Mouse (Mus musculus): Measurements from ENCODE around the gene Slc25a16.
A peak's percentile ranks its signal among the peaks of the same experiment; 100 is the strongest.
"Not testable (repeated sequence)": the region's sequence is repeated elsewhere in the genome, so short reads cannot be mapped to it uniquely, and the experiment has no call there.

Gene Slc25a16

DNA sequence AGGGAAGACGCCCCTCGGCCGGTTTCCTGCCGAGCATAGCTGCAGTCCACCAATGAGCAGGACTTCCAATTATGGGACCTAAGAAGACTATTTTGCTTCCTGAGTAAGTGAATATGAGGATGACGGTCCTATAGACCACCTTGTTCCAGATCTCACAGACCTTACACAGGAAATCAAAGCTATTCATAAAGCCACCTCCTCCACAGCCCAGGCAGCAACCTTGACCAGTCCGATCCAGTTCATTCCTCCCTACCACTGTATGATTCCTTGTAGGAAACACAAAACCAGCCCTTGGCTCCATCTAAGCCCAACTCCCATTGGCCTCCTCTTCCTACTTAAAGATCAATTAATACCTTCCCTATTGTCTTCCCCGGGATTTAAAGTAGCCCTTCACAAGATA, 14.1 kb upstream of the Slc25a16 start:
- DNase-seq (ENCODE audit: low spot score): no peak

DNA sequence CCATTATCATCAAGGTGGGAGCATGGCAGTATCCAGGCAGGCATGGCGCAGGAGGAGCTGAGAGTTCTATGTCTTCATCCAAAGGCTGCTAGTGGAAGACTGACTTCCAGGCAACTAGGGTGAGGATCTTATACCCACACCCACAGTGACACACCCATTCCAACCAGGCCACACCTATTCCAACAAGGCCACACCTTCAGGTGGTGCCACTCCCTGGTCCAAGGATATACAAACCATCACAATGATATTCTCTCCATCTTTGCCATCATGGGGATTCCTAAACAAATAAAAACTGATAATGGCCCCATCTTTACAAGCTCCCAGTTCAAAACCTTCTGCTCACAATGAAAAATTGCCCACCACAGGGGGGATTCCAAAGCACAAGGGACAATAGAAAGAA, 11.5 kb upstream of the Slc25a16 start, which contains the start of gene Tet1:
TSS of gene Tet1 (minus strand) at position 101 of the 400 bp plus-strand sequence.
- not testable (repeated sequence) for DNase-seq (ENCODE audit: low spot score)

DNA sequence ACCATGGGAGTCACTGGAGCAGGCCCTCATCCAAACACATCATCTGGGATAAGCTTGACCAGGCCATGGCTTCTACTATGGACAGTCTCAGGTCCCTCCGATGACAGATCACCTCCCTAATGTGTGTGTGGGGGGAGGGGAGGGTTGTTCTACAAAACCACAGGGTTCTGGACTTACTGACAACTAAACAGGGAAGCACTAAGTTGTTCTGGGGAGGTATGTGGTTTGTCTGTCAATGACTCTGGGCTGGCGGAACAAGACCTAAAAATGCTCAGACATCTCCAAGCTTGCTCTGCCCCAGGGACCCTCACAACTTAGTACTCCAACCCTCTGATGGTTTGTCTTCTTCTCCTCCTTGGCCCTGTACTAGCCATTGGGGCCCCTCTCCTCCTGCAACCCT, 9.3 kb upstream of the Slc25a16 start:
- DNase-seq (ENCODE audit: low spot score): no peak

DNA sequence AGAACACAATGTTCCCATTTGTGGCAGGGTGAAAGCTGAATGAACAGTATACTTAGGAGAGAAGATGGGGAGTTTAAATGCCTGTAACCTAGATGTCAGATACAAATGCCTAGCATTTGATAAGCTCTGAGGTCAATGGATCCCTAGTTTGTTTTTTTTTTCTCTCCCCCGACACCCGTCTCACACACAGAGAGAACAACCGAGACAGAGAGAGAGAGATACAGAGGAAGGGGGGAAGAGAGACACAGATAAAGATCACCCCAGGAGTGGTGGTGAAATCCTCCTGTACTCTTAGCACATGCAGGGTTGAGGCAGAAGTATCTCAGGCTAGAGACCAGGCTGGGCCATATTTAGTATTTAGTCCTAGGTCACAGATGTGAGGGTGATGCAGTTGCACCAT, 1.4 kb upstream of the Slc25a16 start:
- no peak for DNase-seq (ENCODE audit: low spot score)

DNA sequence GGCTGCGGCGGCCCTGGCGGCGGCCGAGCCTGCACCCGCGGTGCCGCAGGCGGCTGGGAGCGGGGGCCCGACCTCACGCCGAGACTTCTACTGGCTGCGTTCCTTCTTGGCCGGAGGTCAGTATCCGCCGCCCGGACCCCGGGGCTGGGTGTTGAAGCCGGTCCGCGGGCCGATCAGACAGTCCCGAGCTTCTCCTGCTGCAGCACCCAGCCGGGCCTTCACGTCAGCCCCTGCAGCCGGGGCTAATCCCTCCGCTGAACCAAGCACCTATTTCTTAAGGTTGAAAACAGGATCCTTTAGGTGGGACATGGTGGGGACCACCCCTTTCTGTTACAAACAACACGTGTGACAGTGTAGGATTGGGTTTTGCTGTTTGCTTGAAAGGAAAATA, 328 bp downstream of the Slc25a16 start:
- no peak for DNase-seq (ENCODE audit: low spot score)

DNA sequence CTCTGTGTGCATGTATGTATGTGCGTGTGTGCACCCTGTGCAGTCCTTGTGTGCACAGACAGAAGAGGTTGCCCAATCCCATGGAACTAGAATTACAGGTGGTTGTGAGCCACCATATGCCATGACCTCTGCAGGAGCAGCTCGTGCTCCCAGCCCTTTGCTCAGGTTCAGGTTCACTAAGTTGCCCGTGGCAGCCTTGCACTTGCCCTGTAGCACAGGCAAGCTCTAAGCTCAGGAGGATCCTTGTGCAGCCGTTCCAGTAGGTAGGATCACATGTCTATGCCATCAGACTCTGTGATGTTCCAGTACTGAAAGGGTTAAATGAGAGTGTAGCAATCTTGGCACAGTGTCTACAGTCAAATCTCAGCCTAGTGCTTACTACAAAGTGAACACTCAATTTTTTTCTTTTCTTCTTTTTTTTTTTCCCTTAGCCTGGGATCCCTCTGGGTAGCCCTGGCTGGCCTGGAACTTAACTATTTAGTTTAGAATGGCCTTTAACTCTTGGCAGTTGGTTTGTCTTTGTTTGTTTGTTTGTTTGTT, 3.7 kb downstream of the Slc25a16 start:
- DNase-seq (ENCODE audit: low spot score): no peak

DNA sequence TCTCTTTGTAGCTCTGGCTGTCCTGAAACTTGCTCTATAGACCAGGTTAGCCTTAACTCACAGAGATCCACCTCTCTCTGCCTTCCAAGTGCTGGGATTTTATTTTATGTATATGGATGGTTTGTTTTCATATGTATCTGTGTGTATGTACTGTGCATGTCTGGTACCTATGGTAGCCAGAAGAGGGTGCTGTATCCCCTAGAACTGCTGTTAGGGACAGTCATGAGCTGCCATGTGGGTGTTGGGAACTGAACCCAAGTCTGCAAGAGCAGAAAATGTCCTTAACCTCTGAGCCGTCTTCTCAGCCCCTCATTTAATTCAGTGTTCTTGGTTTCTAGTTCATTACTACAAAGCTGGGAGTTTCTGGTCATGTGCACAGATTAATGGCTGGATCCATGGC, 11.9 kb downstream of the Slc25a16 start:
- DNase-seq (ENCODE audit: low spot score): no peak

DNA sequence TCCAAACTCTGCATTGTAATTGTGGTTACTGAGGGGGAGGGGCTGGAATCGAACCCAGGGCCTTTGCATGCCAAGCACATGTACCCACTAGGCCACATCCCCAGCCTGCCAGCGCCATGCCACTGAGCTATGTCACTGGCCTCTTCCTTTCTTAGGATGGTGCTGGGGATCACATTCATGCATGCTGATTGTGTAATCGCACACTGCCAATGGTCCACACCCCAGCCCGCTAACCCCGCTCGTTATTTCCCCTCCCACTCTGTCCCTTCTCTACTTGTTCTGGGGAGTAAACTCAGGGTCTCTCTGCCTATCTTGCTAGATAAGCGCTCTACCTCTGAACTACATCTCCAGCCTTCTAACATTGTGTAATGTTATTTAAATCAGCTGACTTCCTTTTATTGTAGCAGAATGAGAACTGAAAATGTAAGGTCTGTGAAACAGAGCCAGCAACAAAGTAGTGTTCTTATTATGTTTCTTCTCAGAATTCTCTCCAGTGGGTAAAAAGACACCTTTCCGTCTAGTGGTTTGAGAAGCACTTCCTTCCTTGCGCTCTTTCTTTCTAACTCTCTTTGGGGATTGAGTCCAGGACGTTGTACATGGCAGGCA, 24.6 kb downstream of the Slc25a16 start:
- no peak for DNase-seq (ENCODE audit: low spot score)

DNA sequence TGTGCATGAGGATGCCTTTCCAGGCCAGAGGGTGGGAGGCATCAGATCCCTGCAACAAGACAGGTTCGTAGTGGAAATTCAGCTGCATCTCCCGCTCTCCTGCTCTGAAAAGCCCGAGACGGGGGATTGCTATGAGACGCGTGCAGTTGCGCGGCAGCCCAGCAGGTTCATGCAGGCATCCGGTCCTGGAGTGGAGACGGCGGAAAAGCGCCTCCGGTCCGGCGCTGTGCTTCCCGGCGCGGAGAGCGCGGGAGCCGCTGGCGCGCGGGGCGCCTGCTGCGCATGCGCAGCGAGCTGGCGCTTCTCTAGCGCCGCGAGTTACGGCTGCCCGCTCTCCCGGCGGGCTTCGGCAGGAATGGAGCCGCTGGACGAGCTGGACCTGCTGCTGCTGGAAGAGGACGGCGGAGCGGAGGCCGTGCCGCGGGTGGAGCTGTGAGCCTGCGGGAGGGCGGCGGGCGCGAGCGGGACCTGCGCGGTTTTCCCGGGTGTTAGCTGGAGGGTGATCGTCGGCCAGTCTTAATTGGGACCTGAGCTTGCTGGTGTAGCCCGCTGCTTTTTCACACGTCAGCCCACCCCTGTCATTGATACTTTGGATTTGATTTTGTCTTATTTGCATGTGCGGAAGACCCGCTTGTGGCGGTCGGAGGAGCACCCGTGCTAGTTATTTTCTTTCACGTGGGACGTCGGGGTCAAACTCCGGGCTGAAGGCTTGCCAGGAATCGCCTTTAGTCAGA, 26.5 kb downstream of the Slc25a16 start, which contains the start of gene Dna2:
TSS of gene Dna2 (plus strand) at position 289 of the 734 bp plus-strand sequence.
- DNase-seq (ENCODE audit: low spot score): peak; percentile 91

DNA sequence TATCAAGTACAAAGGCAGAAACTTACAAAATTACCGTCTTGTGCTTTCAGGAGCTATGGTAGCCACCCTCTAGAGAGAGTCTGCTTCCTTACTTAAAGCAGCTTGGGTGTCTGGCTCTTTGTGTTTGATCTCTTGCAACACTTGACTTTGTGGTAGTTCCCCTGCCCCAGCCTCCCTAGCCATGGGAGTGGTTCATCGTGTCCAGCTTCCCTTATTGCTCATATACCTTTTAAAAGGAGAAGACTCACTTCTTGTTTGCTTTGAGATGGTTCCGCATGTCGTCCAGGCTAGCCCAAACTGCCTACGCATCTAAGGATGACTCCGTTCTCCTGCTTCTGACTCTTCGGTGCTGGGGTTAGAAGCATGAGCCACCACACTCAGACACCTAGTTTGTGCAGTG, 28.1 kb downstream of the Slc25a16 start:
- DNase-seq (ENCODE audit: low spot score): no peak

DNA sequence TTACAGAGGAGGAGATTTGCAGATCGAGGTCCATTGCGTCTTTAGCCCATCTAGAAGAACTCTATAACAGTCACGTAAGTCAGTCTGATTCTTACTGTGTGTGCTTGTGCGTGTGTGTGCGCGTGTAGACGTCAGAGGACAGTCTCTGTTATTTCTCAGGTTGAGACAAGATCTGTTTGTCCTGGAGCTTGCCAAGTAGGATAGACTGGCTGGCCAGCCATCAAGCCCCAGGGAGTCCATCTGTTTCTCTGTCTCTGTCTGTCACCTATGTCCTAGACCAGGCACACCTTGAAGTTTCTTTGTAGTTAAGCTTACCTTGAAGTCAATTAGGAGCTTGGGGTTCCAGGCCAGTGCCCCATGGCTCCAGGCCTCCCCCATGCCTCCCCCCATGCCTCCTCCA, 43.5 kb downstream of the Slc25a16 start:
- DNase-seq (ENCODE audit: low spot score): no peak

DNA sequence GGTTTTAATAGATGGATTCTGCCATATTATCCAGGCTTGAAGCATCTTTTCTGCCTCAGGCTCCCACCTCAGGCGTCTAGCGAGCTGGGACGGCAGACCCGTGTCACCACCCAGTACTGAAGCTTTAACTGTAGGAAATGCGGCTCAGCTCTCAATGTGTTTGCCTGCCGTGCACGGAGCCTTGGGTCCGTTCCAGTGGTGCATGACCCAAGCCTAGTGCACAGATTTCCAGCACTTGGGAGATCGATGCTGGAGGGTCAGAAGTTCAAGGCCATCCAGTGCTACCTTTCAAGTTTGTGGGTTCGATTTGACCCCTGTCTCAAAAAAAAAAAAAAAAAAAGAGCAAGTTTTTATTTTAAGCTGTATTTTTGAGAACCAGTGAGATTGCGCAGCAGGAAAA, 45.4 kb downstream of the Slc25a16 start:
- no peak for DNase-seq (ENCODE audit: low spot score)

DNA sequence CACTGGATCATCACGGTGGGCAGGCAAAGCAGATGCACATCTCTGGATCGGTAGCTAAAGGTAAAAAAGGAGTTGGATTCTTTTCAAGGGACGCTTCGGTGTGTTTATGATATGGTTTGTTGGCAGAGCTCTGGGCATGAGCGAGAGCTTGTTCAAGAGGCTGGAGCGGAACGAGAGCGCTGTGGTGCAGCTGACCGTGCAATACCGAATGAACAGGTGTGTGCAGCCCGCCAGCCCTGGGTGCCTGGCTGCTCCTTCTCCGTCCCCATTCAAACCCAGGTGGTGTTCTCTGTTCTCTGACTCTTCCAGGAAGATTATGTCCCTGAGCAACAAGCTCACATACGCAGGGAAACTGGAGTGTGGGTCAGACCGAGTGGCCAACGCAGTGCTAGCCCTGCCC, 45.9 kb downstream of the Slc25a16 start:
- DNase-seq (ENCODE audit: low spot score): no peak

DNA sequence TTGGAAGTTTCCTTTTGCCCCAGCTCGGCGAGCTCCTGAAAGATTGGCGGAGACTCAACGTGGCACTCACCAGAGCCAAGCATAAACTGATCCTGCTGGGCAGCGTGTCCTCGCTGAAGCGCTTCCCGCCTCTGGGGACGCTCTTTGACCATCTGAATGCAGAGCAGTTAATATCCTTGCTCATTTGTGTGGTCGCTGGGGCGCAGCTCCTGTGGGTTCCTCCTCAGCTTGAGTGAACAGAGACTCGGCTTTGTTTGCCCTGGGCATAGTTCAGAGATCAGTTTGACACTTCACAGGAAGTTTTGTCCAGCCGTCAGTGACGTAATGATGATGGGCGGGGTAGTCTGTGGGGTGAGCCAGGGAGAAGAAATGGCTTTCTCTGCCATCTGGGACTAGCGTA, 51.4 kb downstream of the Slc25a16 start:
- DNase-seq (ENCODE audit: low spot score): no peak

DNA sequence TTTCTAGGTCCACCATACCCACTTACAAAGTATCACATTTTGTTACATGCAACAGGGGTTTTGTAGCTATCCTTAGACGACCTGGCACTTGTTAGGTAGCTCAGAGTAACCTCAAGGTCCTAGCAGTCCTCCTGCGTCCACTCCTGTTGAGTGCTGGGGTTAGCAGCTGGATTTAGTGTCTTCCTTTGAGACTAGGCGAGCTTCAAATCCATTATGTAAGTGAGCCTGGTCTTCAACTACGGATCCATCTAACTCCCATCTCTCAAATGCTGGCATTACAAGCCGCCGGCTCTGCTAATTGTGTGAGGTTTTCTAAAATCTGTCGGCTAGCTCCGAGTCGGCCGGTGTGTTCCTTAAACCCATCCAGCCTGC, 59.2 kb downstream of the Slc25a16 start:
- no peak for DNase-seq (ENCODE audit: low spot score)

DNA sequence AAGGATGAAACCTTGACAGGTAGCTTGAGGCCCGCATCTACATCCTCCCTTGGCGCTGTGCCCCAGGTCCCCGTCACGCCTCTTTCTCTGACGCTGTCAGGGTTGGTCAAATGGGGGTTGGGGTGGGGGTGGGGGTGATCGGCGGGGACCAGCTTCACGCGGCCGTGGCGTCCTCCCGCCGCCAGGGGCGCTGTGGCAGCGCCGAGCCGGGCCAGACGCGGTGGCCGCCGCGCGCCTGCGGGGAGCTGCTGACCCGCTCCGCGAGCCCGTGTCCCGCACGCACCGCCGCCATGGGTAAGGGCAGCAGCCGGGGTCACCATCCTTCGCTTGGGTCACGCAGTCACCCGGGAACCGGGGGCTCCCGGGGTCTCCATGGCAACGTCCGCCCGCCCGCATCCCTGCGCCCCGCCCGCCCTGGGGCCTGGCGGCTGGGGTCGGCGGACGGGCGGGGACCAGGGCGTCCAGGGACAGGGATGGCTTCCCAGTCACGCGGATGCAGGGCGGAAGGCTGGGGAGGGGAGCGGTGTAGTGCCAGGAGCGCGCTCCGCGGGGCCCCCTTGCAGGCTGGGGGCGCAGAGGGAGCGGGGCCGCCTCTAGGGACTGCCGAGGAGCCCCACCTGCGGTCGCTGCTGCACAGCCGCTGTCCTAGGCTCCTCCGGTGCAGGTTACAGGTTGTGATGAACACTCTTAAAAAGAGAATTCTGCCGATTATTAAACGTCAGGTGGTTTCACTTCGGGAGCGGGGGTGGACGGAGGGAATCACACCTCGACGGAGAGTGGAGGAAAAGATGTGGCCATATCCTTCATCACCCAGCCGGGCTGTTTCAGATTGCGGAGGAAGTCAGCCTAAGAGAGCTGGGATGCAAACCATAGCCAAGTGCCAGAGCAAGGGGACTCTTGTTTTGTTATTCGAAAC, 59.9 kb downstream of the Slc25a16 start, which contains the start of gene Rufy2:
TSS of gene Rufy2 (plus strand) at position 185 of the 916 bp plus-strand sequence.
- peak; percentile 86 for DNase-seq (ENCODE audit: low spot score)

DNA sequence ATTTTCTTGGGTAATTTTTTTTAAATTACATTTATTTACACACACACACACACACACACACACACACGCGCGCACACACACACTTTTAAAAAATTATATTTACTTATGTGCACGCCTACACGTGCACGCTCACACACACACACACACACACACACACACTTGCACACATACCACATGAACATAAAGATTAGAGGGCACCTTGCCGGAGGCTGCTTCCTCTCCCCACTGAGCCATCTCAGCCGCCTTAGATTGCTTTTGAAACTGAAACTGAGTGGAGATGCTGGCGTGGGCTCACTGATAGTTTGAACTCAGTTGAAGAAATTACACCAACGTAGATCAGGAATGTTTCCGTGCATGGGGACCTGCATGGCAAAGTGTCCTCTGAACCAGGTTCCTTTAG, 63.6 kb downstream of the Slc25a16 start:
- no peak for DNase-seq (ENCODE audit: low spot score)

DNA sequence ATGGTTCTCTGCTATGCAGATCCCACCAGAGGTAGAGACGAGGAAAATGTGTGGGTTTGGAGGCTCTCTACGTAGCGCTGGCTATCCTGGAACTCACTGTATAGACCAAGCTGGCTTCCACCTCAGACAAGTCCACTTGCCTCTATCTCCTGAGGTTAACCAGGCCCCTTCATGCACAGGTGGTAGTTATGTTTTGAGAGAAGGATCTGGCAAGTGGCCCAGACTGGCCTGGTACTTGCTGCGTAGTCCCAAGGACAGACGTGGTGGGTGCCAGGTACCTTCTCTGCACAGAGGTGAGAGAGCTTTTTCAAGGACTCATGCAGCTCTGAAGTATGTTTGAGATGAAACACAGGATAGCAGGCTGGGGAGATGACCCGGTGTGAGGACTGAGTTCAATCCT, 64.1 kb downstream of the Slc25a16 start:
- DNase-seq (ENCODE audit: low spot score): no peak

DNA sequence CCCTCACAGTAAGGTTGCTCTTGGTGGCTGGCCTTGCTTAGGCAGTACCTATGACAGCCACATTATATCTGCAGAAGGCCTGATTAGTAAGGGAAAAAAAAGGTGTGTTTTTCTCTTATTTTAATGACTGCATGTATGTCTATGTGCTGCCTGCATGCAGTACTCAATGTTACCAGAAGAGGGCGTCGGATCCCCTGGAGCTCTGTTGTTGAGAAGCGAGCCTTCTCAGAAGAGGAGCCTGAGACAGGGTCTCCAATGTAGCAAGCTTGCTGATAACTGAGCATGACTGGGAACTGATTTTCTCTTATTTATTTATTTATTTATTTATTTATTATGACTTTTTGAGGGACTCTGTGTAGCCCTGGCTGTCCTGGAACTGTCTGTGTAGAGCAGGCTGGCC, 66.9 kb downstream of the Slc25a16 start:
- peak; percentile 60 for DNase-seq (ENCODE audit: low spot score)

DNA sequence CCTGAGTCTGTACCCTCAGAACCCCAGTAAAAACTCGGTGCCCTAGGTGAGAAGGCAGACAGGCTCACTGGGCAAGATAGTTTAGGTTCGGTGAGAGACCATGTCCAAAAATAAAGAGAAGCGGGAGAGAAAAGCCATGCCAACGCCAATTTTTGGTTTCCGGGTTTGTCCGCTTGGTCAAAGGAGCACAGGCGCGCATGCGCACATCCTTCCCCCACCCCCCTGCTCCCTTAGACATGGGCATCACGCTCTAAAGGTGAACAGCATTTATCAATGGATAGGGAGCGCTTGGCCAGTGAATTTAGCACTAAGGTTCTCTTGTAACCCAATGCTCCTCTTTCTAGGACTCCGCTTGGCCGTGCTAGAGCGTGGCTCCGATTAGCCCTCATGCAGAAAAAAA, 70.2 kb downstream of the Slc25a16 start:
- no peak for DNase-seq (ENCODE audit: low spot score)

DNA sequence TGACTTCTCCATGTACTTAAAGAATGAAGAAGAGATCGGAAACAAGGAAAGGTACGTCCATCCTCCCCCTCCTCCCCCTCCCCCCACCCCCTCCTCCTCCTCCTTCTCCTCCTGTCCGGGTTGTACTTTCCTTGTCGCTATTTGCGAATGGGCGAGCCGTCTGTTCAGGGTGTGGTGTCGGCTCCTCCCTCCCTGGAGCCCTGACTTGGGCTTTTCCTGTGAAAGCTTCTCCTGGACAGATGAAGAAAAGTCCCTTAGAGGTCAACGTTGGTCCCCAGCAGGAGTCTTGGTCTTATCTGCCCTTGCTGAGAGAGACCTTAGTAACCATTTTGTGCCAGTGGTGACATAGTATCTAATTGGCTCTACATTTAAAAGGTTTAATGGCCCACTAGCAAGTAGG, 73.6 kb downstream of the Slc25a16 start:
- no peak for DNase-seq (ENCODE audit: low spot score)
